Mouse (Mus musculus): ENCODE measurements around the gene Tmub1.

Gene Tmub1

GRCm38 (mm10) chr5:24453985-24454303 lies 6.3 kb upstream of the Tmub1 start:
- no peak for DNase-seq (ENCODE audit: low spot score in 2 of 2)

- DNase-seq (ENCODE audit: low spot score in 2 of 2) = no peak
Observed at GRCm38 (mm10) chr5:24453283-24453984, 5.8 kb upstream of the Tmub1 start.

GRCm38 (mm10) chr5:24452691-24453233 lies 5.1 kb upstream of the Tmub1 start:
- DNase-seq (ENCODE audit: low spot score in 2 of 2) = peak; percentile 44 to 55

GRCm38 (mm10) chr5:24452030-24452690 lies 4.5 kb upstream of the Tmub1 start, which contains the start of gene Agap3:
TSS of gene Agap3 (plus strand) at chr5:24452177.
- DNase-seq (ENCODE audit: low spot score in 2 of 2) = peak; percentile 49 to 59

- DNase-seq (ENCODE audit: low spot score in 2 of 2) = peak; percentile 79 to 85
Observed at GRCm38 (mm10) chr5:24451264-24452029, 3.8 kb upstream of the Tmub1 start.

- no peak for DNase-seq (ENCODE audit: low spot score in 2 of 2)
Observed at GRCm38 (mm10) chr5:24446630-24447029, 1.0 kb downstream of the Tmub1 start.

- DNase-seq (ENCODE audit: low spot score in 2 of 2) = peak; percentile 23 to 36
Observed at GRCm38 (mm10) chr5:24445428-24446080, 2.1 kb downstream of the Tmub1 start.

- DNase-seq (ENCODE audit: low spot score in 2 of 2) = peak; percentile 89 to 97
Observed at GRCm38 (mm10) chr5:24444746-24445427, 2.8 kb downstream of the Tmub1 start, which contains the start of gene Fastk. TSS of gene Fastk (minus strand) at chr5:24445287.

GRCm38 (mm10) chr5:24443927-24444326 lies 3.7 kb downstream of the Tmub1 start:
- DNase-seq (ENCODE audit: low spot score in 2 of 2) = no peak

GRCm38 (mm10) chr5:24443204-24443603 lies 4.5 kb downstream of the Tmub1 start:
- DNase-seq (ENCODE audit: low spot score in 2 of 2) = no peak

- no peak for DNase-seq (ENCODE audit: low spot score in 2 of 2)
Observed at GRCm38 (mm10) chr5:24442029-24442428, 5.6 kb downstream of the Tmub1 start.

GRCm38 (mm10) chr5:24441187-24441586 lies 6.5 kb downstream of the Tmub1 start:
- no peak for DNase-seq (ENCODE audit: low spot score in 2 of 2)

GRCm38 (mm10) chr5:24433993-24434392 lies 13.7 kb downstream of the Tmub1 start:
- no peak for DNase-seq (ENCODE audit: low spot score in 2 of 2)

- DNase-seq (ENCODE audit: low spot score in 2 of 2) = no peak
Observed at GRCm38 (mm10) chr5:24428596-24428995, 19.1 kb downstream of the Tmub1 start.

- DNase-seq (ENCODE audit: low spot score in 2 of 2) = no peak
Observed at GRCm38 (mm10) chr5:24427981-24428402, 19.7 kb downstream of the Tmub1 start.

- no peak for DNase-seq (ENCODE audit: low spot score in 2 of 2)
Observed at GRCm38 (mm10) chr5:24427285-24427633, 20.4 kb downstream of the Tmub1 start.

- DNase-seq (ENCODE audit: low spot score in 2 of 2) = no peak
Observed at GRCm38 (mm10) chr5:24426556-24427284, 20.9 kb downstream of the Tmub1 start.

GRCm38 (mm10) chr5:24426037-24426432 lies 21.6 kb downstream of the Tmub1 start:
- DNase-seq (ENCODE audit: low spot score in 2 of 2) = no peak

GRCm38 (mm10) chr5:24425421-24426036 lies 22.1 kb downstream of the Tmub1 start:
- peak; percentile 70 to 73 for DNase-seq (ENCODE audit: low spot score in 2 of 2)

GRCm38 (mm10) chr5:24424861-24425411 lies 22.7 kb downstream of the Tmub1 start:
- peak; percentile 63 to 89 for DNase-seq (ENCODE audit: low spot score in 2 of 2)

All from spleen, postnatal 10 days (tissue).